Mouse (Mus musculus) embryonic facial prominence, embryonic 13.5 days (tissue): Measurements from ENCODE around the gene Zfp386. TPM values are rescaled to one million over a fixed set of nuclear protein-coding genes. Genes with fewer than 3 reads are reported as not detected.

ENCODE experiments used
- ATAC-seq: fragments of 200-750 bp; cut with Nextera tagmentation; 2 replicates; pipeline ENCODE4 v1.8.0; 2017; ENCODE audit warnings: low read depth; ENCODE audit not compliant: insufficient number of reproducible peaks, insufficient read depth, low FRiP score, low TSS enrichment
- H3K27ac ChIP-seq: fragments of 300-500 bp; sonication (generic); 2 replicates; pipeline ENCODE4 v1.5.1; 2015; ENCODE audit warnings: moderate library complexity, mild to moderate bottlenecking, inconsistent platforms
- H3K27me3 ChIP-seq: fragments of 300-500 bp; sonication (generic); 2 replicates; pipeline ENCODE4 v1.6.1; 2015; ENCODE audit warnings: mild to moderate bottlenecking, inconsistent platforms
- H3K36me3 ChIP-seq: fragments of 300-500 bp; sonication (generic); 2 replicates; pipeline ENCODE4 v1.6.1; 2015; ENCODE audit warnings: mild to moderate bottlenecking, inconsistent platforms
- H3K4me1 ChIP-seq: fragments of 300-500 bp; sonication (generic); 2 replicates; pipeline ENCODE4 v1.6.1; 2015; ENCODE audit warnings: inconsistent platforms
- H3K4me2 ChIP-seq: fragments of 300-500 bp; sonication (generic); 2 replicates; pipeline ENCODE4 v1.6.1; 2015; ENCODE audit warnings: moderate library complexity, mild to moderate bottlenecking, inconsistent platforms
- H3K4me3 ChIP-seq: fragments of 300-500 bp; sonication (generic); 2 replicates; pipeline ENCODE4 v1.5.1; 2015; ENCODE audit warnings: mild to moderate bottlenecking, inconsistent platforms
- H3K9ac ChIP-seq: fragments of 300-500 bp; sonication (generic); 2 replicates; pipeline ENCODE4 v1.6.1; 2015; ENCODE audit warnings: mild to moderate bottlenecking, inconsistent platforms
- H3K9me3 ChIP-seq: fragments of 300-500 bp; sonication (generic); 2 replicates; pipeline ENCODE4 v1.6.1; 2016; ENCODE audit warnings: inconsistent platforms
- WGBS: fragments of 180-500 bp; shearing (Covaris S2); methylation state at CpG from one replicate; pipeline ENCODE4 v1.1.7; 2015; ENCODE audit warnings: mixed read lengths; 5-methylcytosine and 5-hydroxymethylcytosine counted together
- polyA plus RNA-seq: library from polyadenylated mRNA; unstranded; fragments of >200 nt; fragmentation: Nextera tagmentation; extraction: Ambion mirVana; gene quantifications from 2 replicates; pipeline ENCODE4 v1.2.1, GENCODE M21; 2015

Gene Zfp386
- polyA plus RNA-seq, 1 experiment from 2014 or later = 53.3 TPM

GRCm38 (mm10) chr12:116096361-116096904 lies 48.9 kb downstream of the Zfp386 start:
- Histone ChIP-seq H3K4me2 (no peak overlapping the region), H3K27me3 (no peaks in the 10 kb centered on the region), H3K9me3 (no peaks in the 10 kb centered on the region), H3K27ac (no peak overlapping the region), H3K9ac (no peak overlapping the region), H3K36me3 (no peaks in the 10 kb centered on the region), H3K4me3 (no peak overlapping the region), H3K4me1 (no peaks in the 10 kb centered on the region)
- 61% methylated on average over 3 of the region's 3 CpGs for WGBS
- no peak for ATAC-seq

GRCm38 (mm10) chr12:116097166-116097565 lies 49.6 kb downstream of the Zfp386 start:
- ATAC-seq = no peak
- H3K36me3 ChIP-seq = no peaks in the 10 kb centered on the region
- no peak overlapping the region for H3K9ac ChIP-seq
- H3K9me3 ChIP-seq = no peaks in the 10 kb centered on the region
- H3K4me1 ChIP-seq = no peaks in the 10 kb centered on the region
- H3K4me3 ChIP-seq = no peak overlapping the region
- 90% methylated on average over 8 of the region's 8 CpGs for WGBS
- H3K27ac ChIP-seq = no peak overlapping the region
- no peaks in the 10 kb centered on the region for H3K27me3 ChIP-seq
- H3K4me2 ChIP-seq = no peak overlapping the region

DNA sequence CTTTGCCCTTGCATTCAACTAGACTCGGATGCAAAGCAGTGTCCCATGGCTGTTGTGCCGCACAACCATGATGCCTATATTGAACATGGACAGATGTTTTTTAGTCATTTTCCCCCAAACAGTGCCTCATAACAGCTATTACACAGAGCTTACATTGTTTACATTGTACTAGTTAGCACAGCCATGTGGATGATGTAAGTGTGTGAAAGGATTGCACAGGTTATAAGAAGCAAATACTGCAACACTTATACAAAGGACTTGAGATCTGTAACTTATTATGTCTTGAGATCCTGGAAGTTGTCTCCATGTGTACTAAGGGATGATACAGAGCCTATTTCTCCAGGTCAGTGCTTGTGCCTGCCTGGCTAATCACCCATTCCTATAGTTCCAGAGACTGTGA lies 54.4 kb downstream of the Zfp386 start:
- Histone ChIP-seq H3K9me3 (no peaks in the 10 kb centered on the region), H3K27ac (no peak overlapping the region), H3K9ac (no peak overlapping the region), H3K36me3 (no peaks in the 10 kb centered on the region), H3K4me3 (no peak overlapping the region), H3K4me1 (no peaks in the 10 kb centered on the region), H3K27me3 (no peaks in the 10 kb centered on the region), H3K4me2 (no peak overlapping the region)
- no peak for ATAC-seq
- WGBS = 92% methylated on average over 2 of the region's 2 CpGs

DNA sequence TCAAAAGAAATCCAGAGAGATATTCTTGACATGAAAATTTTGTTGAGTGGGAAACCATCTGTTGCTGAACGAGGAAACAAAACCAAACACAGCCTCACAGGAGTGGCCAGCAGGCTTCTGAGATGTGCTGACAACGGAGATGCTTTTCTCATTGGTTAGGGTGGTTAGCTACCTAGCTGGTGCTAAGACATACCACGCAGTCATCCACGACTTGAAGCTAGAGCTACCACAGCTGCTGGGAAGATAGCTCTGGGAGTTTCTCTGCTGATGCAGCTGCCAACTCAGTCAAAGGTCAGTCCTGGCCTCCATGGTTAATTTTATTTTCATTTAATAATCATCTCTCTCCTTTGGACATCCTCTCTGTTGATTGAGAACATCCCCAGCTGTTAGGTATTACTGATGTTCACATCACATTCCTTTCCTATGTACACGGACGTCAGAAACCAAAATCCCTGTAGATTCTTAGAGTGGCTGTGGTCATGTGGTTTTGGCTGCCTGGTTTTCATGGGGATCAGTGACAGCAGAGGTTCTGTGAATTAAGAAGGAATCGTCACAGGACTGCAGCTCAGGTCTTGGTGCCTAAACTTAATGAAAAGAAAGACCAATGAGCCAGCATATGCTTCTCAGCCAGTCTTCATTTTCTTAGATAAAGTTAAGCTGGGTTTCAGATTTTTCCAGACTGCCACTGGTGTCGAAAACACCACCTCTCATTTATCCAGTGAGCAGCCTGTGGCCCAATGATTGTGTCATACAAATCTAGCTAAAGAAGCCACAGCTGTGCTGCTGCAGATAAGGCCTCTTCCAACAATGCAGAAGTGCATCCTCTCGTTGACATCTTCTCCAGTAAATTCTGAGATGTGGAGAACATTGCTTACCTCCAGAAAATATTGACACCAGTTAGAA lies 62.2 kb downstream of the Zfp386 start:
- H3K27me3 ChIP-seq = no peaks in the 10 kb centered on the region
- H3K4me2 ChIP-seq = no peak overlapping the region
- no peak overlapping the region for H3K4me3 ChIP-seq
- no peak overlapping the region for H3K9ac ChIP-seq
- H3K9me3 ChIP-seq = peaks cover 10% of the 10 kb centered on the region; the same call in 1 of the 2 replicates
- H3K27ac ChIP-seq = no peak overlapping the region
- ATAC-seq = no peak
- no peaks in the 10 kb centered on the region for H3K36me3 ChIP-seq
- WGBS = 57% methylated on average over 9 of the region's 9 CpGs
- H3K4me1 ChIP-seq = no peaks in the 10 kb centered on the region

DNA sequence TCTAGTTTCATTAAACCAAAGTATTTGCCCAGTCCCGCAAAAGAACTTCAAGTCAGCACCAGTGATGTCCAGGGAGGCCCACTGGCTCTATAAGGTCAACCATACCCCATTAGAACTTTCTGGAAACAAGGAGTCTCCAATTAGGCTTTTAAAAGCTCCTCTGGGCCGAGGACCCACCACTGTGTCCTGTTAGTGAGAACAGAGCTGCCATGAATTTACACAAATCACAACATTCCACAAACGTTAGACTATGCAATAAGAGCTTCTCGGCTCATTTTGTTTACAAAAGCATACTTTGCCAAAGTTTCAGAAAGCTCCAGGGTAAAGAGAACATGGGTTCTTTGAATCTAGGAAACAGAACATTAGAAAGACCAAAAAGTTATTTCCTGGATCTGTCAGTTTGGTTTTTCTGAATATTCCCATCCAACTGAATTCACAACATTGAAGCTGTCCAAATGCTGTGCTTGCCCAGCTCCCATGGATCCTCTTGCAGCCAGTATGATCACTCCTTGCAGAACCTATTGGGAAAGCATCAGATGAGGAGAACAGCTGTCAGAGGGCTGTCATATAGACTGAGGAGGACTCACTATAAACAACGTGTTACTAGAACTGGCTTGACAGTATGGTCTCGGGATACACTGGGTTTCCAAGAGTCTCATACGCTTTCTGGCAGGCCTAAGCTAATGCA lies 63.6 kb downstream of the Zfp386 start:
- H3K36me3 ChIP-seq = no peaks in the 10 kb centered on the region
- 71% methylated on average over 7 of the region's 7 CpGs for WGBS
- H3K4me1 ChIP-seq = no peaks in the 10 kb centered on the region
- ATAC-seq = no peak
- peaks cover 10% of the 10 kb centered on the region; the same call in 1 of the 2 replicates for H3K9me3 ChIP-seq
- no peak overlapping the region for H3K4me3 ChIP-seq
- no peak overlapping the region for H3K4me2 ChIP-seq
- no peak overlapping the region for H3K9ac ChIP-seq
- no peak overlapping the region for H3K27ac ChIP-seq
- H3K27me3 ChIP-seq = no peaks in the 10 kb centered on the region

Other genes starting within 250 kb of the Zfp386 start
- 2.2 and 2.7 TPM in 2 replicates for gene Vipr2, start 30.0 kb downstream of the Zfp386 start, polyA plus RNA-seq
- gene Wdr60, start 215.3 kb downstream of the Zfp386 start, polyA plus RNA-seq = 35.6 and 39.3 TPM in 2 replicates
- gene Gm11027, start 227.7 kb downstream of the Zfp386 start, polyA plus RNA-seq = not detected in 2 replicates
- 17.1 and 20.7 TPM in 2 replicates for gene Esyt2, start 233.5 kb downstream of the Zfp386 start, polyA plus RNA-seq